Mouse (Mus musculus) CH12.LX (cell line): ENCODE data around the gene Myt1l.

Experiments
- CTCF ChIP-seq, 2 experiments: IDR thresholded peaks in 1 of 2; conservative IDR thresholded peaks in 1 of 2; 2 replicates each; pipeline ENCODE4 v1.5.1; 2011 to 2012; ENCODE audit warnings: low read depth in 2 of 2, low read length in 2 of 2, improper control_type of control experiment in 1 of 2, inconsistent platforms in 1 of 2, mild to moderate bottlenecking in 1 of 2, moderate library complexity in 1 of 2
- EP300 ChIP-seq: IDR thresholded peaks from 2 replicates; pipeline ENCODE4 v1.6.1; 2011; ENCODE audit warnings: low read length, improper control_type of control experiment
- MAFK ChIP-seq: IDR thresholded peaks from 2 replicates; pipeline ENCODE4 v1.6.1; 2011; ENCODE audit warnings: low read length, improper control_type of control experiment; ENCODE audit not compliant: insufficient replicate concordance

DNA sequence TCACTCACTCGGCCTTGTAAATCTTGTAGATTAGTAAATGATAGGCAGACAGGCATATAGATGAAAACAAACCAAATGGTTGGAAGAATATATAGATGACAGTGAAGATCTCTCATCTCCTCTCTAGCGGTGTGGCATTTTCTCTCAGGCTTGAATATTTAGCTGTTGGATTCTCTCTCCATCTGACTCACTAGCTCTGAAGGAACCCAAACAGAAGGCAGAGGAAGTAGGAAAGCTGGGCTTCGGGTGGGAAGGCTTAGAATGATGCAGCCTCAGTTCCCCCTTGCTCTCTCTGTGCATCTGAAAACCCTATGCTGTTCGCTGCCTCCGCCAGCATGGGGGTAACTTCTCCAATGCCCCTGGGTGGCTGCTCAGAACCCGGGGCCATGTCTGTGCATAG lies 78.0 kb downstream of the Myt1l start:
- no peak for TF ChIP-seq CTCF (conservative IDR thresholded peaks at IDR 0.05 in 1 of 2, IDR thresholded peaks at IDR 0.05 in 1 of 2; ENCODE audit: low read depth in 2 of 2, low read length in 2 of 2)
- TF ChIP-seq MAFK: no peak
- TF ChIP-seq EP300: no peak
